Mouse (Mus musculus): ENCODE measurements around the gene Fblim1.
A peak's percentile ranks its signal among the peaks of the same experiment; 100 is the strongest.
"Not testable (repeated sequence)": the region's sequence is repeated elsewhere in the genome, so short reads cannot be mapped to it uniquely, and the experiment has no call there.

The Fblim1 gene

GRCm38 (mm10) chr4:141598894-141599250 is 7.0 kb downstream of the Fblim1 start:
- no peak for DNase-seq

GRCm38 (mm10) chr4:141598199-141598893 is 7.5 kb downstream of the Fblim1 start:
- DNase-seq: peak; percentile 63

- DNase-seq: no peak
These were observed 9.1 kb downstream of the Fblim1 start for GRCm38 (mm10) chr4:141596700-141597328.

- DNase-seq: no peak
These were observed 10.2 kb downstream of the Fblim1 start for GRCm38 (mm10) chr4:141595605-141596268.

GRCm38 (mm10) chr4:141595138-141595537 is 10.8 kb downstream of the Fblim1 start:
- no peak for DNase-seq

- peak; percentile 54 for DNase-seq
These were observed 14.3 kb downstream of the Fblim1 start for GRCm38 (mm10) chr4:141591547-141591946.

- no peak for DNase-seq
These were observed 22.0 kb downstream of the Fblim1 start for GRCm38 (mm10) chr4:141583919-141584318.

- DNase-seq: no peak
These were observed 24.8 kb downstream of the Fblim1 start for GRCm38 (mm10) chr4:141581051-141581450.

- no peak for DNase-seq
These were observed 27.1 kb downstream of the Fblim1 start for GRCm38 (mm10) chr4:141578833-141579232.

- no peak for DNase-seq
These were observed 29.0 kb downstream of the Fblim1 start for GRCm38 (mm10) chr4:141576877-141577276.

- DNase-seq: no peak
These were observed 29.5 kb downstream of the Fblim1 start for GRCm38 (mm10) chr4:141576404-141576803.

- DNase-seq: peak; percentile 94
These were observed 30.9 kb downstream of the Fblim1 start for GRCm38 (mm10) chr4:141574789-141575702.

- DNase-seq: peak; percentile 63
These were observed 32.4 kb downstream of the Fblim1 start for GRCm38 (mm10) chr4:141573359-141573966.

GRCm38 (mm10) chr4:141572668-141573358 is 33.1 kb downstream of the Fblim1 start:
- DNase-seq: peak; percentile 28

- DNase-seq: peak; percentile 31
These were observed 34.0 kb downstream of the Fblim1 start for GRCm38 (mm10) chr4:141571934-141572333.

- DNase-seq: no peak
These were observed 34.6 kb downstream of the Fblim1 start for GRCm38 (mm10) chr4:141571337-141571739.

- DNase-seq: no peak
These were observed 35.1 kb downstream of the Fblim1 start for GRCm38 (mm10) chr4:141570821-141571220.

GRCm38 (mm10) chr4:141570004-141570403 is 35.9 kb downstream of the Fblim1 start:
- DNase-seq: peak; percentile 58

- no peak for DNase-seq
These were observed 36.9 kb downstream of the Fblim1 start for GRCm38 (mm10) chr4:141568966-141569365.

GRCm38 (mm10) chr4:141567174-141567573 is 38.7 kb downstream of the Fblim1 start:
- DNase-seq: not testable (repeated sequence)

GRCm38 (mm10) chr4:141566187-141566586 is 39.7 kb downstream of the Fblim1 start:
- DNase-seq: no peak

GRCm38 (mm10) chr4:141565325-141565724 is 40.6 kb downstream of the Fblim1 start:
- no peak for DNase-seq

Measured in lung, postnatal 14 days (tissue).